Mouse (Mus musculus) mammary gland, adult 2 months (tissue): ENCODE data around the gene Gpx5. TPM values are rescaled to one million over a fixed set of nuclear protein-coding genes. Genes with fewer than 3 reads are reported as not detected.

Experiments
- polyA plus RNA-seq: library from polyadenylated mRNA; depleted of rRNA; stranded (reverse); fragments of >200 nt; gene quantifications from 2 replicates; pipeline ENCODE4 v1.2.3, GENCODE M21; 2012; ENCODE audit warnings: low replicate concordance; rRNA removed

Gpx5 gene
- not detected in 2 replicates for polyA plus RNA-seq

GRCm38 (mm10) chr13:21292631-21293030, at the start of gene Gpx5:
Gene Gpx5 (minus strand): TSS chr13:21292731.

GRCm38 (mm10) chr13:21311926-21312325, 19.4 kb upstream of the Gpx5 start, which contains the start of gene Gpx6:
Gene Gpx6 (plus strand): TSS chr13:21312125.

Other genes with a start within 250 kb of the Gpx5 start
- gene Olfr1370, start 217.8 kb downstream of the Gpx5 start, polyA plus RNA-seq = not detected in 2 replicates
- not detected in 2 replicates for gene Olfr1369-ps1, start 181.2 kb downstream of the Gpx5 start, polyA plus RNA-seq
- gene Olfr263, start 163.1 kb downstream of the Gpx5 start, polyA plus RNA-seq = not detected in 2 replicates
- not detected in 2 replicates for gene Olfr1368, start 146.9 kb downstream of the Gpx5 start, polyA plus RNA-seq
- 39.6 and 101 TPM in 2 replicates for gene Trim27, start 113.3 kb downstream of the Gpx5 start, polyA plus RNA-seq
- not detected in 2 replicates for gene Gpx6, start 19.4 kb upstream of the Gpx5 start, polyA plus RNA-seq
- not detected in 2 replicates for gene Olfr1367, start 54.2 kb upstream of the Gpx5 start, polyA plus RNA-seq
- gene Zscan12, start 70.1 kb upstream of the Gpx5 start, polyA plus RNA-seq = 0.57 and 1.9 TPM in 2 replicates
- gene Zkscan3, start 110.0 kb upstream of the Gpx5 start, polyA plus RNA-seq = 20.3 and 33.3 TPM in 2 replicates
- 0.13 and 0.37 TPM in 2 replicates for gene Pgbd1, start 148.3 kb upstream of the Gpx5 start, polyA plus RNA-seq
- 8.0 and 24.0 TPM in 2 replicates for gene Zscan26, start 161.0 kb upstream of the Gpx5 start, polyA plus RNA-seq
- 0.78 and 0.93 TPM in 2 replicates for gene Nkapl, start 175.8 kb upstream of the Gpx5 start, polyA plus RNA-seq
- 0.83 and 0.84 TPM in 2 replicates for gene Zkscan4, start 186.2 kb upstream of the Gpx5 start, polyA plus RNA-seq
- gene Gm10065, start 186.7 kb upstream of the Gpx5 start, polyA plus RNA-seq = not detected in 2 replicates
- gene AK157302, start 202.5 kb upstream of the Gpx5 start, polyA plus RNA-seq = 0.10 and 0.29 TPM in 2 replicates
- gene Gm11273, start 208.7 kb upstream of the Gpx5 start, polyA plus RNA-seq = 7.7 and 27.9 TPM in 2 replicates
- 2.2 and 7.0 TPM in 2 replicates for gene Zkscan8, start 238.4 kb upstream of the Gpx5 start, polyA plus RNA-seq